Mouse (Mus musculus) neural tube, embryonic 13.5 days (tissue): ENCODE data around the gene Pip5k1c. TPM values are rescaled to one million over a fixed set of nuclear protein-coding genes. Genes with fewer than 3 reads are reported as not detected.

Source experiments
- ATAC-seq: fragments of 200-750 bp; cut with Nextera tagmentation; 2 replicates; pipeline ENCODE4 v1.8.0; 2017; ENCODE audit warnings: low read depth, mild to moderate bottlenecking, moderate TSS enrichment, moderate library complexity
- H3K27ac ChIP-seq: fragments of 300-500 bp; sonication (generic); replicated peaks from 2 replicates; pipeline ENCODE4 v1.5.1; 2015; ENCODE audit warnings: moderate library complexity, mild to moderate bottlenecking, inconsistent platforms
- H3K27me3 ChIP-seq: fragments of 300-500 bp; sonication (generic); 2 replicates; pipeline ENCODE4 v1.6.1; 2015; ENCODE audit warnings: mild to moderate bottlenecking, inconsistent platforms
- H3K36me3 ChIP-seq: fragments of 300-500 bp; sonication (generic); 2 replicates; pipeline ENCODE4 v1.6.1; 2015; ENCODE audit warnings: mild to moderate bottlenecking, inconsistent platforms
- H3K4me1 ChIP-seq: fragments of 300-500 bp; sonication (generic); replicated peaks from 2 replicates; pipeline ENCODE4 v1.6.1; 2015; ENCODE audit warnings: inconsistent platforms
- H3K4me2 ChIP-seq: fragments of 300-500 bp; sonication (generic); 2 replicates; pipeline ENCODE4 v1.6.1; 2015; ENCODE audit warnings: inconsistent platforms, mild to moderate bottlenecking, moderate library complexity
- H3K4me3 ChIP-seq: fragments of 300-500 bp; sonication (generic); 2 replicates; pipeline ENCODE4 v1.5.1; 2015; ENCODE audit warnings: mild to moderate bottlenecking, inconsistent platforms
- H3K9ac ChIP-seq: fragments of 300-500 bp; sonication (generic); 2 replicates; pipeline ENCODE4 v1.6.1; 2015; ENCODE audit warnings: moderate library complexity, mild to moderate bottlenecking, inconsistent platforms
- H3K9me3 ChIP-seq: fragments of 300-500 bp; sonication (generic); 2 replicates; pipeline ENCODE4 v1.6.1; 2016; ENCODE audit warnings: inconsistent platforms
- WGBS: fragments of 180-500 bp; shearing (Covaris S2); methylation state at CpG from one replicate; pipeline ENCODE4 v1.1.7; 2015; 5-methylcytosine and 5-hydroxymethylcytosine counted together
- polyA plus RNA-seq: library from polyadenylated mRNA; unstranded; fragments of >200 nt; fragmentation: Nextera tagmentation; extraction: Ambion mirVana; gene quantifications from 2 replicates; pipeline ENCODE4 v1.2.1, GENCODE M21; 2015

The Pip5k1c gene
- polyA plus RNA-seq, 1 experiment from 2014 or later, result 102 TPM

DNA sequence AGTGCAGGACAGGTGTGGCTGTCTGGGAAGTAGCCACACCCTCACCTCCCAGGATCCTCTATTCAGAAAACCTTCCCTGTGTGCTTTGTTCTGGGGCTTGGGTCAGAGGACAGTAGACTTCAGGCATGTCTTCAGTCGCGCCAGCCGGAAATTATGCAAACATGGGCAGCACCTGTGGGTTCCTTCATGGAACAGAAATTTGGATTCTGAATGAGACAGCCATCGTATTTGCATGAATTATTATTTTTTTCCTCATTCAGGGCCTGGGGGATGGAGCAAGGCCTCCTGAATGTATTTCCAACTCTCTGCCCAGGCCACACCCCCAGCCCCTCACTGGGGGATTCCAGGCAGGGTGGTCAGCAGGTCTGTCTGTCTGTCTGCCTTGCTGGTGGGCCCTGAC is 31.7 kb upstream of the Pip5k1c start:
- Histone ChIP-seq H3K9ac (no peak overlapping the region), H3K9me3 (peaks cover 7% of the 10 kb centered on the region; the same call in 1 of the 2 replicates), H3K4me3 (no peak overlapping the region), H3K27ac (no peak overlapping the region), H3K27me3 (peaks cover 49% of the 10 kb centered on the region), H3K36me3 (peaks cover 49% of the 10 kb centered on the region), H3K4me2 (no peak overlapping the region), H3K4me1 (peaks cover 35% of the 10 kb centered on the region)
- ATAC-seq, result no peak
- 94% methylated on average over 4 of the region's 4 CpGs for WGBS

DNA sequence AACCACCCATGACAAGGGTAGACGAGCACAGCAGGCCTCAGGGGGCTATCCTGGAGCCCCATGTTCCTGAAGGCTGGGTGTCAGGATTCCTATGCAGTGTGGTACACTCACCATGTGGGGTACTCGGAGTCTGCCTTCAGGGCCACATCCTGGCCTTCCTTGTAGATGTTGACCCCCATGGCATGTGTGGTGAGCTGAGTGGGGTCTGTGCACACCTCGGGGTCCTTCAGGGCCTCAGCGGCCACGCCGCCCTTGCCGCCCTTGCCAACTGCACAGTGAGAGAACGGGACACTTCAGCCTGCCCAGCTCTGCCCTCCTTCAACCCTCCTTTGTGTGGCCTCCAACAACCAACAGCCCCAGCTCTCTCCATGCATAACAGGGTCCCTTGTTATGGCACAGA is 27.2 kb upstream of the Pip5k1c start:
- peaks cover 3% of the 10 kb centered on the region; the same call in 1 of the 2 replicates for H3K27me3 ChIP-seq
- WGBS, result 92% methylated on average over 8 of the region's 8 CpGs
- H3K4me2 ChIP-seq, result peak overlapping the region; percentile 64
- H3K9ac ChIP-seq, result peak overlapping the region; percentile 71
- peaks cover 2% of the 10 kb centered on the region; the same call in 1 of the 2 replicates for H3K9me3 ChIP-seq
- H3K4me3 ChIP-seq, result peak overlapping the region; percentile 60
- H3K27ac ChIP-seq, result no peak overlapping the region
- peaks cover 27% of the 10 kb centered on the region for H3K4me1 ChIP-seq
- H3K36me3 ChIP-seq, result peaks cover 52% of the 10 kb centered on the region
- no peak for ATAC-seq

DNA sequence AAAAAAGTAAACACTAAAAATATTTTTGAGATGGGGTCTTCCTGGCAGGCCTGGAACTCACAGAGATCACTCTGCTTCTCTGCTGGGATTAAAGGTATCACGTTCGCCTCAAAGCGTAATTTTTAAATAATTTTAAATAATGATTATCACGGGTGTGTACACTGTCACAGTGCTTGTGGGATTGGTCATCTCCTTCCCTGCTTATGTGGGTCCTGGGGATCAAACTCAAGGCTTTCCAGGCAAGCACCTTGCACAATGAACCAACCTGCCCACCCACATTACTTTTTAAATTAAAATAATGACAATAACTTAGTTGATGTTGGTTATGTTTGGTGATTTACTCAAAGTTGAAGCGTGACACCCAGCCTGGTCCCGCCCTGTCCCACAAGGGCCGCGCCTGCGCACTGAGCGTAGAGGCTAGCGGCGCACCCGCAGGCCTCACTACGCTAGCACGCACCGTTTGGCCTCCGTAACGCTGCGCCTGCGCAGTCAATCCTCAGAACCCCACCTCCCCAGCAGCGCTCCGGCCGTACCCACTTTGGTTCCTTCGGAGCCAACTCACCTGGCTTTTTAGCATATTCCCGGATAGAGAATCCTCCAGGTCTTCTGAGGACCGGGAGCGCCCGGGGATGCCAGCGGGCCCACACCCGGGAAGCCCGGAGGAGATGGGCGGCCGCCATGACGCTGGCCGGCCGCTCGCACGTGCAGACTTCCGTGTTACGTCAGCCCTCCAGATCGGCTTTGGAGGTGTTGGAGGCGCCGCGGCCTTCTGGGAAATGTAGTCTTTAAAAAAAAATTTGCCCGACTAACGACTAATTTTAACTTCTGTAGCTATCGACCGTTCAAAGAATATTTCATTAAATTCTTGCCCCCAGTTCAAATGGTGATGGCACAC is 26.3 kb upstream of the Pip5k1c start, which contains the start of the genes Mrpl54 and Apba3:
Mrpl54 (minus strand) TSS at position 724 of the 895 bp plus-strand sequence.
Apba3 (plus strand) TSS at position 750 of the 895 bp plus-strand sequence.
- Histone ChIP-seq H3K27me3 (no peaks in the 10 kb centered on the region), H3K27ac (peak within 1 kb of the TSS; percentile 85), H3K36me3 (peaks cover 52% of the 10 kb centered on the region), H3K9me3 (no peaks in the 10 kb centered on the region), H3K4me3 (peak within 1 kb of the TSS; percentile 60), H3K4me2 (peak within 1 kb of the TSS; percentile 76), H3K9ac (peak within 1 kb of the TSS; percentile 71), H3K4me1 (peaks cover 27% of the 10 kb centered on the region)
- peak; percentile 90 for ATAC-seq
- under 1% methylated on average over 48 of the region's 48 CpGs for whole genome bisulfite sequencing

DNA sequence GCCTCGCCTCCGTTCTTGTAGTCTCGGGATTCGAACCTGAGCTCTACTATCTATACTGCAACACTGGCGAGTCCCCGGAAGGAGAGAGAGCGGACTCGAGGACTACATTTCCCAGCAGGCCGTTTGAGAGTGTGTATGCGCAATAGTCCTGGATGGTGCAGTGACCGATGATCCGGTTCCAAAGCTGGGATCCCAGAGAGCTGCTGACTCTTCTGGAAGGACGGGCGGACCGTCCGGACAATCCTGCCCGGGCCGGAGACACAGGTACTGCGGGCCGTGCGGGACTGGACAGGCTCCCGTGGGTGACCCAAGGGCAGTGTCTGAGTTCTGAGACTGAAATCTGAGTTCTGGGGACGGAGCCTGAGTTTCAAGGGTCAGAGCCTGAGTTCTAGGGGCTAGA is 24.7 kb upstream of the Pip5k1c start:
- H3K4me3 ChIP-seq, result peak overlapping the region; percentile 54
- WGBS, result 6% methylated on average over 23 of the region's 23 CpGs
- no peaks in the 10 kb centered on the region for H3K27me3 ChIP-seq
- peak overlapping the region; percentile 76 for H3K4me2 ChIP-seq
- H3K9me3 ChIP-seq, result no peaks in the 10 kb centered on the region
- peaks cover 54% of the 10 kb centered on the region for H3K36me3 ChIP-seq
- H3K27ac ChIP-seq, result no peak overlapping the region
- H3K4me1 ChIP-seq, result peaks cover 27% of the 10 kb centered on the region
- peak; percentile 27 for ATAC-seq
- H3K9ac ChIP-seq, result peak overlapping the region; percentile 81

DNA sequence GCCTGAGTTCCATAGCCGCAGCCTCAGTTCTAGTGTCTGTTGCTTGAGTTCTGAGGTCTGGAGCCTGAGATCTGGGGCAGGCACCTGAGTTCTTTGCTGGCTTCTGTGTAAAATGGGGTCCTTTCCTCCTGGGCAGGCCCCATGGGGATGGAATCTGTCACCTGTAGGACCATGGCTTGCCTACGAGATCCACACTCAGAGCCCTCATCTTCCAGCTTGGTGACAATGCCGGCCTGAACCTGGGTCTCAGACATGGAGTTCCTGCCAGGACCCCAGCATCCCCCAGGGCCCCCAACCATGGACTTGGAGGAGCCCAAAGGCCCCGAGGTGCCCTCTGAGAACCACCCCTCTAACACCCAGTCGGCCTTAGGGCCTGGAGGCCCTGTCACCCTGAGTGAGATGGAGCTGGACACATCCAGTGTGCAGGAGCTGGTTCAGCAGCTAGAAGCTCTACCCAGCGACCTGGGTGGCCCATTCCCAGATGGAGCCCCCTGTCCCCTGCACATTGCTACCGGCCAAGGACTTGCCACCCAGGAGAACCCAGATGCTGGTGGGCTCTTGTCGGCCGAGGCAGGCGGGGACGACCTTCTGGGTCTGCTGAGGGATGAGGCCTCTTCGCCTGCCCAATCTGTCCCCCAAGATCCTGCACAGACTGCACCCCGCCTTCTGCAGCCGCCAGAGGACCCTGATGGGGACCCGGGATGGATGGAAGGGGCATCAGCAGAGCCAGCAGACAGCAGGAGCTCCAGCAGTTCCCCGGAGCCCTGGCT is 23.9 kb upstream of the Pip5k1c start:
- peaks cover 55% of the 10 kb centered on the region for H3K36me3 ChIP-seq
- no peaks in the 10 kb centered on the region for H3K27me3 ChIP-seq
- no peak overlapping the region for H3K27ac ChIP-seq
- no peaks in the 10 kb centered on the region for H3K9me3 ChIP-seq
- 84% methylated on average over 16 of the region's 16 CpGs for WGBS
- H3K9ac ChIP-seq, result peak overlapping the region; percentile 81
- ATAC-seq, result no peak
- H3K4me2 ChIP-seq, result peak overlapping the region; percentile 76
- peak overlapping the region; percentile 54 for H3K4me3 ChIP-seq
- peaks cover 27% of the 10 kb centered on the region for H3K4me1 ChIP-seq

DNA sequence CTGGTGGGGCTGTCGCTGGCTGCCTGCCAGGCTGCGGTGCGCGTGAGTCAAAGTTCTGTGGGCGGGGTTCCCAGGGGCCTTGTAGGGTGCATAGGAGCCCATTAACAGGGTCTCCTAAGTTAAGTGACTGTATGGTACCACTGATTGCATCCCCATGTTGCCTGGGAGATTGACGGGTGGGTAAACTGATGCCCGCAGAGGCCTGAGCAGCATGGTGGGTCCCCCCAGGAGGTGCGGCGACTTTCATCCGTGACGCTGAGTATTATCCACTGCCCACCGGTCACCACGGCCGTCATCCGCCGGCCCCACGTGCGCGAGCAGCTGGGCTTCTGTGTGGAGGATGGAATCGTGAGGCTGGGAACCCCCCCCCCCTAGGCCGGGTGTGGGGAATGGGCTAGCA is 20.4 kb upstream of the Pip5k1c start:
- H3K4me1 ChIP-seq, result peaks cover 12% of the 10 kb centered on the region
- 93% methylated on average over 21 of the region's 21 CpGs for WGBS
- ATAC-seq, result no peak
- H3K4me3 ChIP-seq, result no peak overlapping the region
- no peak overlapping the region for H3K27ac ChIP-seq
- no peak overlapping the region for H3K9ac ChIP-seq
- no peaks in the 10 kb centered on the region for H3K9me3 ChIP-seq
- peaks cover 38% of the 10 kb centered on the region for H3K36me3 ChIP-seq
- H3K4me2 ChIP-seq, result no peak overlapping the region
- H3K27me3 ChIP-seq, result no peaks in the 10 kb centered on the region

DNA sequence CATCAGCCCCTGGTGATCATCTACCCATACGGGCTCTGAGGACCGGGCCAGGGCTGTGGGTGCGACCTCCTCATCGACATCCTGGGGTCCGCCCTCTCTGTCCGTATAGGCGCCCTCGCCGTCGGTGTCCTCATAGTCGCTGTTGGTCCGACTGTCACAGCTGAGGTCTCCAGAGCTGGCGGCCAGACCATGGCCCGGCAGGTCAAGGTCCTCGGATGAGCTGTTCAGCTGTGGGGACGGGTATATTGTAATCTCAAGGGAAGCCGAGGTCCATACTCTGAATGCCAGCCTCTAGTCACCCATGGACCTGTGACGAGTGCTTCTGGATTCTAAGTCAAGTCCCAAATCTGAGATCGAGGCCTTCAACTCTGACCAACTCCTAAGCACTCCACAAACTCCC is 18.9 kb upstream of the Pip5k1c start:
- no peak for ATAC-seq
- no peak overlapping the region for H3K4me2 ChIP-seq

DNA sequence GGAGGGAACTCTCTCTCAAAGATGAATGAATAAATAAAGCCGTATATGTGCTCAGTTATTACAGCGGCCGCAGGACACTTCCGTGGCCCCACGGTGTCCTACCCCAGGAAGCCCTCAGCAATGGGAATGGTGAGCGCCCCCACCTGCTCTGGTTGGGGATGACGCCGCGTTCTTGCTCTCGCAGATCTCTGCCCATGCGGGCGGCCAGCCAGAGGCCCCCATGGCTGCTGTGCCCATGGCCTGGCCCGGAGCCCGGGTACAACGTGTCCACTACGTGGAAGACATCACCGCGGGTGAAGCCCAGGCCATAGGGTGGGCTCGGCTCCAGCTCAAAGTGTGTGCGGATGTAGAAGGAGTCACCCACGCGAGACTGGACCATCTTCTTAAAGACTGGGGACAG is 15.1 kb upstream of the Pip5k1c start:
- ATAC-seq, result no peak
- WGBS, result 79% methylated on average over 22 of the region's 22 CpGs

More for the DNA sequence above, 18.9 kb upstream of the Pip5k1c start:
- no peaks in the 10 kb centered on the region for H3K9me3 ChIP-seq
- H3K36me3 ChIP-seq, result peaks cover 38% of the 10 kb centered on the region
- H3K27me3 ChIP-seq, result no peaks in the 10 kb centered on the region
- no peak overlapping the region for H3K27ac ChIP-seq
- 94% methylated on average over 19 of the region's 19 CpGs for WGBS
- no peak overlapping the region for H3K4me3 ChIP-seq
- no peak overlapping the region for H3K9ac ChIP-seq
- peaks cover 5% of the 10 kb centered on the region for H3K4me1 ChIP-seq

DNA sequence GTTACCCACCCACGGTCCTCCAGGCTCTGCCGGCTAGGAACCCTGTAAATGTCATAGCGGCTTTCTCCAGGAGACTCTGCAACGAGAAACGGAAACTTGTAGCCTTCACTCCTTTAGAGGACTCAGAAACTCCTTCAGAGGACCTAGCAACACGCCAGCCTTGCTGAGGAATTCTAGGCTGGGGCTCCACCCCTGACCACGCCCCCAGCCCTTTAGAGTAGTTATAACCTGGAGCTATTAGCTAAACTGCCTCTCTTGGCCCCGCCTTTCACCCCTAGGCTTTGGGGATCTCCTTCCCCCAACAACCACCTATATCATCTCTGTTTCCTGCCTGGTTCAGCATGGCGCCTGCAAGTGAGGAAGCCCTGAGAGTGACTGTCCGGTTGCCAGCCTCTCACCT is 13.3 kb upstream of the Pip5k1c start:
- 33% methylated on average over 10 of the region's 10 CpGs for WGBS

More for the DNA sequence above, 15.1 kb upstream of the Pip5k1c start:
- no peak overlapping the region for H3K27ac ChIP-seq
- H3K4me3 ChIP-seq, result no peak overlapping the region
- H3K9me3 ChIP-seq, result no peaks in the 10 kb centered on the region
- no peak overlapping the region for H3K9ac ChIP-seq
- peaks cover 27% of the 10 kb centered on the region for H3K27me3 ChIP-seq
- H3K4me2 ChIP-seq, result no peak overlapping the region
- H3K4me1 ChIP-seq, result no peaks in the 10 kb centered on the region
- peaks cover 13% of the 10 kb centered on the region for H3K36me3 ChIP-seq

DNA sequence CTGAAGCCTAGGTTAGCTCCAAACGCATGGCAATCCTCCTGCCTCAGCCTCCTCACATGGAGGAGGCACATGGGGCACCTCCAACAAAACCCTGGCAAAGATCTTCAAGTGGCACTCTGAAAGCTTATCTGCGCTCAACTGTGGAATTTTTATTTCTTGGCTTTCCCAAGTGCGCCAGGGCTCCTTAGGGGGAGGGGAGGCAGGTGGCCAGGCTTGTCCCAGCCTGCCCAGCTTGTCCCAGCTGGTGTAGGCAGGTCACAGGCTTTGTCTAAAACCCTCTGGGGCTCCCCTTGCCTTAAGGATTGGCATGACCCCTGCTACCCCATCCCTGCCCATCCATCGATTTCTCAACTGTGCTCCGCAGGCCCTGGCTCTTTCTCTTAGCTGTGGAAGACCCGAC is 8.6 kb upstream of the Pip5k1c start:
- H3K4me1 ChIP-seq, result no peaks in the 10 kb centered on the region; the same call in 1 of the 2 replicates
- no peak overlapping the region for H3K9ac ChIP-seq
- no peak overlapping the region for H3K4me3 ChIP-seq
- no peak for ATAC-seq
- no peaks in the 10 kb centered on the region for H3K9me3 ChIP-seq
- peaks cover 70% of the 10 kb centered on the region for H3K27me3 ChIP-seq
- no peak overlapping the region for H3K4me2 ChIP-seq
- H3K27ac ChIP-seq, result no peak overlapping the region
- 44% methylated on average over 6 of the region's 6 CpGs for WGBS
- H3K36me3 ChIP-seq, result no peaks in the 10 kb centered on the region

More for the DNA sequence above, 13.3 kb upstream of the Pip5k1c start:
- no peak for ATAC-seq
- H3K27ac ChIP-seq, result no peak overlapping the region
- H3K4me3 ChIP-seq, result no peak overlapping the region
- no peaks in the 10 kb centered on the region for H3K4me1 ChIP-seq
- H3K27me3 ChIP-seq, result peaks cover 46% of the 10 kb centered on the region
- H3K4me2 ChIP-seq, result no peak overlapping the region
- no peaks in the 10 kb centered on the region for H3K9me3 ChIP-seq
- no peaks in the 10 kb centered on the region for H3K36me3 ChIP-seq
- no peak overlapping the region for H3K9ac ChIP-seq

DNA sequence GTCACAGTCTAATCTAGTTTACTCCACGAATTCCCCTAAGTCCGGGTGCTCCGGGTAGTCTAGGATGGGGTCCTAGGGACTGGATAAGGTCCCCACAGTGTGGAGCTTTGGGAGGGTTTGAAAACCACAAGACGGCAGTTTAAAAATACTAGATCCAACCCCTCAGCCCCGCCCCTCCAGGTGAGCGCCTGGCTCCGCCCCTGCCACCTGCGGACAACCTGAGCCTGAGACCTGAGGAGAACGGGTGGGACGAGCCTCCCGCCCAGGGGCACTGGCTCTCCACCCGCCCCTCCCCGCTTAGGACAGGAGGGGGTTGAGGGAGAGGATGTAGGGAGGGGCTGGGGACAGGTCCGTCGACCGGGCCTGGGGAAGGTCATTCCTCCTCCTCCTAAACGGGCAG is 8.0 kb upstream of the Pip5k1c start:
- WGBS, result 9% methylated on average over 17 of the region's 17 CpGs
- no peak overlapping the region for H3K4me3 ChIP-seq
- H3K4me2 ChIP-seq, result no peak overlapping the region

More for the DNA sequence above, 8.0 kb upstream of the Pip5k1c start:
- H3K27ac ChIP-seq, result no peak overlapping the region
- ATAC-seq, result no peak
- H3K36me3 ChIP-seq, result no peaks in the 10 kb centered on the region
- H3K27me3 ChIP-seq, result peaks cover 69% of the 10 kb centered on the region
- peaks cover 2% of the 10 kb centered on the region; the same call in 1 of the 2 replicates for H3K4me1 ChIP-seq
- no peak overlapping the region for H3K9ac ChIP-seq
- H3K9me3 ChIP-seq, result no peaks in the 10 kb centered on the region
